Mouse (Mus musculus): ENCODE data around the gene Slc7a12. TPM values are rescaled to one million over a fixed set of nuclear protein-coding genes. Genes with fewer than 3 reads are reported as not detected.

Gene Slc7a12
- not detected in 2 replicates for polyA plus RNA-seq (2012; rRNA removed)

DNA sequence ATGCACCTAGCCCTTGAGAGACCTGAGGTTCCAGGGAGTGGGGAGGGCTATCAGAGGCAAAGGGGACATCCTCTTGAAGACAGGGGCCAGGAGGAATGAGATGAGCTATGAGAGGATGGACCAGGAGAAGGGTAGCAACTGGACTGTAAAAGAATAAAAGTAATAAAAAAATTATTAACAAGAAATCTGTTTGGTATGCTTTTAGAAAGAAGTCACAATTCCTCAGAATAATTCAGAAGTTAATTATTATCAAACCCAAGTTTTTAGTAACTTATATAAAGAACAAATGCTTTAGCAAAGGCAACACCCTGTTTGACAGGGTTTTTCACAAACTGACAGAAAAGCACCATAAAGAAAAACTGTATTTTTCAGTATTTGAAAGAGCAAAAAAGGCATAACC, at the start of gene Slc7a12:
TSS of gene Slc7a12 (plus strand) at position 301 of the 400 bp plus-strand sequence.
- no peak within 1 kb of the TSS for H3K27ac ChIP-seq (ENCODE audit: control insufficient read depth, insufficient read depth, low read length)
- DNase-seq = no peak
- no peaks in the 10 kb centered on the region for H3K4me1 ChIP-seq (replicated peaks; ENCODE audit: control insufficient read depth, insufficient read depth, low read length)
- no peak for TF ChIP-seq CTCF (IDR thresholded peaks at IDR 0.05; ENCODE audit: borderline replicate concordance, control insufficient read depth, extremely low read depth, insufficient read depth, low read length, poor library complexity)
- TF ChIP-seq POLR2A (IDR thresholded peaks at IDR 0.05; ENCODE audit: control insufficient read depth, extremely low read depth, insufficient read depth, low read length, poor library complexity) = no peak
- H3K27me3 ChIP-seq (ENCODE audit: control insufficient read depth, insufficient read depth, low read length) = no peaks in the 10 kb centered on the region
- no peaks in the 10 kb centered on the region for H3K36me3 ChIP-seq (ENCODE audit: control insufficient read depth, insufficient read depth, low read length)
- H3K4me3 ChIP-seq (ENCODE audit: control insufficient read depth, insufficient read depth, low read length) = no peak within 1 kb of the TSS

DNA sequence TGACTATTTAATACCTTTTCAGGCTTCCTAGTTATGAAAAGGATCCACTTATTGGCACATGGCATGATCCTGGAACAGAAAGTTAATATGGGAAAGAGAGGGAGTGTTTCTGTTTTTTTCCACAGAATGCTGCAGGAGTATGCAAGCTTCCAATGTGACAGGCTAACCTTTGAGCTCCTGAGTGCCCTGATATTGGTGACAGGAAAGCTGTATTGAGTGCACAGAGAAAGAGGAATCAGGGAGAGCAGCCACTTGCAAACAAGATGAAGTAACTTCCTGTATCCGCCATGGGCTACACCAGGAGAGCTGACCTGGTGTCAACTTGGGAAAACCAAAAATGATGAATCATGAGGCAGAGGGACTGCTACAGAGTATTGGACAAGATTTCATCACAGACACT, 48.1 kb upstream of the Slc7a12 start:
- Histone ChIP-seq H3K27ac (ENCODE audit: control insufficient read depth, insufficient read depth, low read length) (no peak overlapping the region), H3K4me1 (replicated peaks; ENCODE audit: control insufficient read depth, insufficient read depth, low read length) (no peaks in the 10 kb centered on the region), H3K27me3 (ENCODE audit: control insufficient read depth, insufficient read depth, low read length) (no peaks in the 10 kb centered on the region), H3K4me3 (ENCODE audit: control insufficient read depth, insufficient read depth, low read length) (no peak overlapping the region), H3K36me3 (ENCODE audit: control insufficient read depth, insufficient read depth, low read length) (no peaks in the 10 kb centered on the region)
- no peak for TF ChIP-seq POLR2A (IDR thresholded peaks at IDR 0.05; ENCODE audit: control insufficient read depth, extremely low read depth, insufficient read depth, low read length, poor library complexity)
- no peak for TF ChIP-seq CTCF (IDR thresholded peaks at IDR 0.05; ENCODE audit: borderline replicate concordance, control insufficient read depth, extremely low read depth, insufficient read depth, low read length, poor library complexity)
- WGBS = 71% methylated on average over 1 of the region's 1 CpGs
- DNase-seq = no peak

DNA sequence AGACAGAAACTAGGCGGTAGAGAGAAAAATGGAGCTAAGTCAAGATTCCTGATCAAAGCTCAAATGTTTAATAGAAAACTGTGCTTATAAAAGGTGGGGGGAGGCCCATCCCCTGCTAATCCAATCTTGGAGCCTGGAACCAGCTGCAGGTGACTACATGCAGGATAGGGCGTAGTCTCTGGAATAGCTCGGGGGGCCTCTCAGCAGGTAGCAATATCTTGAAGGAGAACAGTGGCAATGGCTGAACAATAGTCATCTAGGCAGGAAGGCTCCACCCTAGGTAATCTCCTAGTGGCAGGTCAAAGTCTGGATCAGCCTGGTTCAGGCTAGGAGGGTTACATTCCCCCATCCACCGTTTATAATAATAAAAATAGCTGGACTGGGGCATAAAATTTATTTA, 34.5 kb upstream of the Slc7a12 start:
- Histone ChIP-seq H3K27me3 (ENCODE audit: control insufficient read depth, insufficient read depth, low read length) (no peaks in the 10 kb centered on the region), H3K36me3 (ENCODE audit: control insufficient read depth, insufficient read depth, low read length) (no peaks in the 10 kb centered on the region), H3K4me1 (replicated peaks; ENCODE audit: control insufficient read depth, insufficient read depth, low read length) (no peaks in the 10 kb centered on the region), H3K4me3 (ENCODE audit: control insufficient read depth, insufficient read depth, low read length) (no peak overlapping the region), H3K27ac (ENCODE audit: control insufficient read depth, insufficient read depth, low read length) (no peak overlapping the region)
- no peak for DNase-seq
- 98% methylated on average over 4 of the region's 4 CpGs for WGBS
- TF ChIP-seq POLR2A (IDR thresholded peaks at IDR 0.05; ENCODE audit: control insufficient read depth, extremely low read depth, insufficient read depth, low read length, poor library complexity) = no peak
- no peak for TF ChIP-seq CTCF (IDR thresholded peaks at IDR 0.05; ENCODE audit: borderline replicate concordance, control insufficient read depth, extremely low read depth, insufficient read depth, low read length, poor library complexity)

DNA sequence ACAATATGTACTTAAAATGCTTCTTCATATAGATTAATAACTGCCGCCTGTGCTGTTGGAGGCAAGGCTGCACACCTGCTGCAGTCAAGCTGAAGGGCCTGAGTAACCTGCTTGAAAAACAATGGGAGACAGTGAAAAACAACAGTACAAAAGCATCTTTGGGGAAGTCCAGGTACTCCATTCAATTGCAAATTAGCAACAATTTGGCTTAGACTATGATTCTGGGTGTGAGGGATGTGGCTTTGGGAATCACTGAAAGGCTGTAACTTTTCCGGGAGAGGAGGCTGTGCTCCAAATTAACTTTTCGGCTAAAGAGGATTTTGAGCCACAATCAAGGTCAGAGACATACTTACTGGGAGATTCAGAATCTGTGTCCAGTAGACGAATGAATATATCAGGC, 33.8 kb upstream of the Slc7a12 start:
- Histone ChIP-seq H3K4me1 (replicated peaks; ENCODE audit: control insufficient read depth, insufficient read depth, low read length) (no peaks in the 10 kb centered on the region), H3K36me3 (ENCODE audit: control insufficient read depth, insufficient read depth, low read length) (no peaks in the 10 kb centered on the region), H3K4me3 (ENCODE audit: control insufficient read depth, insufficient read depth, low read length) (no peak overlapping the region), H3K27me3 (ENCODE audit: control insufficient read depth, insufficient read depth, low read length) (no peaks in the 10 kb centered on the region), H3K27ac (ENCODE audit: control insufficient read depth, insufficient read depth, low read length) (no peak overlapping the region)
- no peak for DNase-seq
- WGBS = 94% methylated on average over 4 of the region's 4 CpGs
- TF ChIP-seq POLR2A (IDR thresholded peaks at IDR 0.05; ENCODE audit: control insufficient read depth, extremely low read depth, insufficient read depth, low read length, poor library complexity) (no peak), CTCF (IDR thresholded peaks at IDR 0.05; ENCODE audit: borderline replicate concordance, control insufficient read depth, extremely low read depth, insufficient read depth, low read length, poor library complexity) (no peak)

Other genes with a start within 250 kb of the Slc7a12 start
- 3.9 and 6.0 TPM in 2 replicates for gene 1810022K09Rik, start 130.6 kb downstream of the Slc7a12 start, polyA plus RNA-seq (2012; rRNA removed)
- 2.5 TPM in 2 replicates for gene Car13, start 161.0 kb downstream of the Slc7a12 start, polyA plus RNA-seq (2012; rRNA removed)

All from thymus, adult 2 months (tissue).